Mouse (Mus musculus) cortical plate, adult 2 months (tissue): ENCODE data around the gene Csrp1. TPM values are rescaled to one million over a fixed set of nuclear protein-coding genes. Genes with fewer than 3 reads are reported as not detected.

Source experiments
- H3K27ac ChIP-seq: fragments of 200-500 bp; 2 replicates; pipeline ENCODE4 v1.5.1; 2012; ENCODE audit warnings: low read length, control low read depth, inconsistent platforms; ENCODE audit not compliant: insufficient read depth
- H3K4me1 ChIP-seq: fragments of 200-500 bp; 2 replicates; pipeline ENCODE4 v1.6.1; 2011; ENCODE audit warnings: low read length; ENCODE audit not compliant: control insufficient read depth, insufficient read depth
- H3K4me3 ChIP-seq: fragments of 200-500 bp; 2 replicates; pipeline ENCODE4 v1.5.1; 2011; ENCODE audit warnings: mild to moderate bottlenecking, low read length, control low read depth; ENCODE audit not compliant: insufficient read depth
- CTCF ChIP-seq: fragments of 200-500 bp; IDR thresholded peaks from 2 replicates; pipeline ENCODE4 v1.5.1; 2011; ENCODE audit warnings: mild to moderate bottlenecking, control low read depth, low read length; ENCODE audit not compliant: insufficient read depth; ENCODE audit errors: extremely low read depth
- POLR2A ChIP-seq: fragments of 200-500 bp; IDR thresholded peaks from 2 replicates; pipeline ENCODE4 v1.6.1; 2011; ENCODE audit warnings: mild to moderate bottlenecking, low read length, control low read depth; ENCODE audit not compliant: insufficient read depth; ENCODE audit errors: extremely low read depth
- polyA plus RNA-seq: library from polyadenylated mRNA; depleted of rRNA; stranded (reverse); fragments of >200 nt; gene quantifications from 2 replicates; pipeline ENCODE4 v1.2.3, GENCODE M21; 2012

Gene Csrp1
- polyA plus RNA-seq, 1 experiment = 369 TPM

- H3K4me1 ChIP-seq = no peaks in the 10 kb centered on the region; the same call in 1 of the 2 replicates
- TF ChIP-seq POLR2A (peak; percentile 81; the same call in 1 of the 2 replicates), CTCF (no peak)
- H3K27ac ChIP-seq = peak overlapping the region; percentile 47
- peak overlapping the region; percentile 45 for H3K4me3 ChIP-seq
Observed at GRCm38 (mm10) chr1:135728631-135729366, 8.9 kb downstream of the Csrp1 start.

GRCm38 (mm10) chr1:135729367-135729713 is 9.5 kb downstream of the Csrp1 start:
- TF ChIP-seq CTCF (no peak), POLR2A (no peak)
- no peaks in the 10 kb centered on the region; the same call in 1 of the 2 replicates for H3K4me1 ChIP-seq
- H3K4me3 ChIP-seq = peak overlapping the region; percentile 45
- peak overlapping the region; percentile 47 for H3K27ac ChIP-seq

GRCm38 (mm10) chr1:135729821-135730220 is 10.0 kb downstream of the Csrp1 start:
- Histone ChIP-seq H3K4me3 (peak overlapping the region; percentile 45), H3K4me1 (peaks cover under 1% of the 10 kb centered on the region; the same call in 1 of the 2 replicates), H3K27ac (peak overlapping the region; percentile 47)
- TF ChIP-seq POLR2A = no peak
- TF ChIP-seq CTCF = no peak

- no peak for TF ChIP-seq POLR2A
- no peak for TF ChIP-seq CTCF
- H3K4me1 ChIP-seq = peaks cover 1% of the 10 kb centered on the region; the same call in 1 of the 2 replicates
- H3K4me3 ChIP-seq = peak overlapping the region; percentile 45
- H3K27ac ChIP-seq = peak overlapping the region; percentile 47
Observed at GRCm38 (mm10) chr1:135730296-135730695, 10.4 kb downstream of the Csrp1 start.

- H3K4me1 ChIP-seq = peaks cover 1% of the 10 kb centered on the region; the same call in 1 of the 2 replicates
- no peak for TF ChIP-seq POLR2A
- TF ChIP-seq CTCF = no peak
- H3K27ac ChIP-seq = peak overlapping the region; percentile 47
- H3K4me3 ChIP-seq = peak overlapping the region; percentile 45; the same call in 1 of the 2 replicates
Observed at GRCm38 (mm10) chr1:135731393-135731792, 11.5 kb downstream of the Csrp1 start.

- Histone ChIP-seq H3K4me1 (peaks cover 1% of the 10 kb centered on the region; the same call in 1 of the 2 replicates), H3K4me3 (peak overlapping the region; percentile 45; the same call in 1 of the 2 replicates), H3K27ac (peak overlapping the region; percentile 74)
- no peak for TF ChIP-seq CTCF
- TF ChIP-seq POLR2A = no peak
Observed at GRCm38 (mm10) chr1:135731897-135732684, 12.2 kb downstream of the Csrp1 start.

GRCm38 (mm10) chr1:135734225-135734937 is 14.5 kb downstream of the Csrp1 start:
- H3K27ac ChIP-seq = peak overlapping the region; percentile 90
- no peak; the same call in 1 of the 2 replicates for TF ChIP-seq POLR2A
- no peak for TF ChIP-seq CTCF
- H3K4me3 ChIP-seq = no peak overlapping the region
- H3K4me1 ChIP-seq = peaks cover 1% of the 10 kb centered on the region; the same call in 1 of the 2 replicates

- Histone ChIP-seq H3K4me3 (no peak overlapping the region), H3K4me1 (peaks cover 1% of the 10 kb centered on the region; the same call in 1 of the 2 replicates), H3K27ac (peak overlapping the region; percentile 90)
- TF ChIP-seq CTCF (no peak), POLR2A (no peak)
Observed at GRCm38 (mm10) chr1:135735460-135735859, 15.6 kb downstream of the Csrp1 start.

GRCm38 (mm10) chr1:135744987-135745386 is 25.1 kb downstream of the Csrp1 start:
- Histone ChIP-seq H3K27ac (no peak overlapping the region), H3K4me1 (no peaks in the 10 kb centered on the region), H3K4me3 (no peak overlapping the region)
- no peak for TF ChIP-seq POLR2A
- TF ChIP-seq CTCF = no peak
